Comparison of ENCODE assay signal across 8 mouse cellular contexts in genomic region chr5:129008008-129008407, GRCm38 (mm10). TPM values are rescaled to one million over a fixed set of nuclear protein-coding genes. Genes with fewer than 3 reads are reported as not detected.
DNase-seq lines count a peak whose midpoint lies in the region; ATAC-seq and TF ChIP-seq lines count a peak whose summit lies in the region.

No protein-coding gene starts in this region.

- POLR2A ChIA-PET in Patski (lab: Charles Lee), result interaction anchor here (0.7 kb wide), 1 partner anchor 39 kb away, joined by 4 read pairs; no protein-coding TSS in a partner anchor

- no peaks in the 10 kb centered on the region for H3K27me3 ChIP-seq in Patski

- TF ChIP-seq POLR2A in olfactory bulb, adult 2 months (IDR thresholded peaks at IDR 0.05; ENCODE audit: insufficient read depth, low read depth, low read length), result no peak

- WGBS in olfactory bulb, adult 2 months, result under 1% methylated on average over 18 of the region's 18 CpGs

- peak; percentile 74 for ATAC-seq in Patski

- DNase-seq in kidney, adult 9 months, result peak; percentile 30
- DNase-seq in kidney, adult 8-10 months, result no peak
- DNase-seq in Patski (ENCODE audit: low read depth, low spot score), result no peak
- peak; percentile 20 to 31 for DNase-seq in gastrocnemius, adult 8-10 months (ENCODE audit: low spot score in 2 of 2)
- DNase-seq in liver, result peak; percentile 59
- DNase-seq in frontal cortex, postnatal 25 days (ENCODE audit: low spot score in 2 of 2), result no peak
- DNase-seq in yolk sac, embryonic 10.5 days (ENCODE audit: low spot score), result no peak

- in situ Hi-C loops in Patski (cut with MboI; ENCODE audit: low pct_unique_long_range_greater_than_20kb), result loop anchor here (25.0 kb wide), 1 partner anchor 1396 kb away; no protein-coding TSS in a partner anchor

- H3K4me1 ChIP-seq in olfactory bulb, adult 2 months (ENCODE audit: control insufficient read depth, insufficient read depth, low read length), result peaks cover 20% of the 10 kb centered on the region

- CTCF ChIA-PET in Patski (lab: Charles Lee), result interaction anchor here (1.0 to 1.5 kb wide), 2 partner anchors 10 to 55 kb away, joined by 4 to 6 read pairs; no protein-coding TSS in a partner anchor

- H3K4me3 ChIP-seq in olfactory bulb, adult 2 months (ENCODE audit: insufficient read depth, low read depth, low read length), result peak overlapping the region; percentile 87

- TF ChIP-seq CTCF in Patski (IDR thresholded peaks at IDR 0.05), result no peak
- TF ChIP-seq CTCF in olfactory bulb, adult 2 months (IDR thresholded peaks at IDR 0.05; ENCODE audit: insufficient read depth, low read depth, low read length), result no peak

- no peak overlapping the region for H3K27ac ChIP-seq in olfactory bulb, adult 2 months (ENCODE audit: insufficient read depth, low read depth, low read length)

RNA-seq across cellular contexts. Expression of gene Stx2, which starts 0.4 kb away (rescaled TPM):
- 62.1 TPM for polyA plus RNA-seq in Patski (2021)
- 1 to 10 TPM; 3.0 to 6.3 (median 5.8) TPM for total RNA-seq in gastrocnemius, adult 8-10 months (2022)
- polyA plus RNA-seq in olfactory bulb, adult 2 months (2012; ENCODE audit: insufficient read depth, insufficient read length, low replicate concordance, missing spikeins), result not detected in 2 replicates

RNA-seq across cellular contexts. Expression of gene Ran, which starts 11.9 kb away (rescaled TPM):
- polyA plus RNA-seq in Patski (2021), result 609 TPM
- total RNA-seq in gastrocnemius, adult 8-10 months (2022), result 10 to 100 TPM; 78.9 to 95.9 (median 82.7) TPM
- not detected in 2 replicates for polyA plus RNA-seq in olfactory bulb, adult 2 months (2012; ENCODE audit: insufficient read depth, insufficient read length, low replicate concordance, missing spikeins)

RNA-seq across cellular contexts. Expression of gene Rimbp2, which starts 54.7 kb away (rescaled TPM):
- not detected for polyA plus RNA-seq in Patski (2021)
- total RNA-seq in gastrocnemius, adult 8-10 months (2022), result under 1 TPM in 1 of 4 experiments, not detected in 3; 0.12 TPM
- not detected in 2 replicates for polyA plus RNA-seq in olfactory bulb, adult 2 months (2012; ENCODE audit: insufficient read depth, insufficient read length, low replicate concordance, missing spikeins)

Comparison
In these comparisons a context has a peak if more than half of its experiments do, and no peak if none do; other contexts are left out.
1. DNase-seq: peak in kidney, adult 9 months (single experiment), gastrocnemius, adult 8-10 months (2 of 2) and liver (single experiment); none in kidney, adult 8-10 months (0 of 2), Patski (single experiment), frontal cortex, postnatal 25 days (0 of 2) and yolk sac, embryonic 10.5 days (single experiment).
2. RNA of gene Ran, which starts 11.9 kb away (polyA plus RNA-seq): 609 TPM in Patski (single experiment); not detected in olfactory bulb, adult 2 months; every median in the first group is over 100 times any median in the second.
3. RNA of gene Rimbp2, which starts 54.7 kb away (polyA plus RNA-seq): not detected in olfactory bulb, adult 2 months; not detected in Patski (single experiment); every median in the first group is over 10 times any median in the second.